Mouse (Mus musculus) neural tube, embryonic 11.5 days (tissue): ENCODE data around the gene Mier2. TPM values are rescaled to one million over a fixed set of nuclear protein-coding genes. Genes with fewer than 3 reads are reported as not detected.

Experiments used
- ATAC-seq: fragments of 200-750 bp; cut with Nextera tagmentation; 2 replicates; pipeline ENCODE4 v1.8.0; 2017; ENCODE audit warnings: moderate number of reproducible peaks, mild to moderate bottlenecking, moderate TSS enrichment, moderate library complexity; ENCODE audit not compliant: insufficient read depth, low FRiP score, low TSS enrichment
- DNase-seq: peaks from one replicate; pipeline ENCODE4 v3.0.0-alpha.2; 2015; ENCODE audit warnings: low spot score
- H3K27ac ChIP-seq: fragments of 300-500 bp; sonication (generic); 2 replicates; pipeline ENCODE4 v1.5.1; 2014; ENCODE audit warnings: low read depth, mild to moderate bottlenecking, low read length
- H3K27me3 ChIP-seq: fragments of 300-500 bp; sonication (generic); 2 replicates; pipeline ENCODE4 v1.6.1; 2014; ENCODE audit warnings: mild to moderate bottlenecking, low read length, mixed read lengths; ENCODE audit not compliant: control insufficient read depth, insufficient read depth
- H3K36me3 ChIP-seq: fragments of 300-500 bp; sonication (generic); 2 replicates; pipeline ENCODE4 v1.6.1; 2014; ENCODE audit warnings: mild to moderate bottlenecking, low read length, moderate library complexity, mixed read lengths; ENCODE audit not compliant: control insufficient read depth, insufficient read depth
- H3K4me1 ChIP-seq: fragments of 300-500 bp; sonication (generic); 2 replicates; pipeline ENCODE4 v1.6.1; 2014; ENCODE audit warnings: low read length, mixed read lengths; ENCODE audit not compliant: control insufficient read depth, insufficient read depth
- H3K4me2 ChIP-seq: fragments of 300-500 bp; sonication (generic); 2 replicates; pipeline ENCODE4 v1.6.1; 2014; ENCODE audit warnings: low read depth, mild to moderate bottlenecking, moderate library complexity
- H3K4me3 ChIP-seq: fragments of 300-500 bp; sonication (generic); 2 replicates; pipeline ENCODE4 v1.5.1; 2014; ENCODE audit warnings: low read depth, low read length
- H3K9ac ChIP-seq: fragments of 300-500 bp; sonication (generic); 2 replicates; pipeline ENCODE4 v1.6.1; 2014; ENCODE audit warnings: mild to moderate bottlenecking, low read length
- H3K9me3 ChIP-seq: fragments of 300-500 bp; sonication (generic); 2 replicates; pipeline ENCODE4 v1.6.1; 2016; ENCODE audit warnings: low read length; ENCODE audit not compliant: control insufficient read depth
- WGBS: fragments of 180-500 bp; shearing (Covaris S2); extraction: QIAGEN DNeasy Blood & Tissue Kit; methylation state at CpG from one replicate; pipeline ENCODE4 v1.1.7; 2014; 5-methylcytosine and 5-hydroxymethylcytosine counted together
- polyA plus RNA-seq: library from polyadenylated mRNA; unstranded; fragments of >200 nt; fragmentation: Nextera tagmentation; extraction: Ambion mirVana; gene quantifications from 2 replicates; pipeline ENCODE4 v1.2.1, GENCODE M21; 2014

The Mier2 gene
- polyA plus RNA-seq, 1 experiment from 2014 or later: 58.2 TPM

DNA sequence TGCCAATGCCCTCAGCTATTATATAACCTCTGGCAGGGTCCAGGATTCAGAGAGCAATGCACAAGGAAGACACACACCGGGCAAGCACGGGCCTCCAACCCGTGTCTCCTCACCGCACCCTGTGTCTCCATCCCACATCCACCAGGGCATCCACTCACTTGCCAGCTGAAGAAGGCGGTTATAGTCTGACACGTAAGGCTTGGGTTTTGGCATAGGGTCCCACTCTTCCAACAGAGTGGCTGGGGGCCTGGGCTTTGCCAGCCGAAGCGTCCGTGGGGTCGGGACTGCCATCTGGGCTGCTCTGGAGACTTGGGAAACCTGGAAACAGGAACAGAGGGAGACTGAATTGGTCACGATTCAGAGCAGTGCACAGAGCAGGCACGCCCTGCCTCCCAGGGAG lies 24.8 kb upstream of the Mier2 start:
- H3K4me3 ChIP-seq: no peak overlapping the region
- no peaks in the 10 kb centered on the region for H3K36me3 ChIP-seq
- H3K4me2 ChIP-seq: no peak overlapping the region
- no peak overlapping the region for H3K27ac ChIP-seq
- WGBS: 84% methylated on average over 12 of the region's 12 CpGs
- no peaks in the 10 kb centered on the region for H3K27me3 ChIP-seq
- H3K9ac ChIP-seq: no peak overlapping the region
- ATAC-seq (no peak), DNase-seq (no peak)
- H3K9me3 ChIP-seq: no peaks in the 10 kb centered on the region
- H3K4me1 ChIP-seq: no peaks in the 10 kb centered on the region

DNA sequence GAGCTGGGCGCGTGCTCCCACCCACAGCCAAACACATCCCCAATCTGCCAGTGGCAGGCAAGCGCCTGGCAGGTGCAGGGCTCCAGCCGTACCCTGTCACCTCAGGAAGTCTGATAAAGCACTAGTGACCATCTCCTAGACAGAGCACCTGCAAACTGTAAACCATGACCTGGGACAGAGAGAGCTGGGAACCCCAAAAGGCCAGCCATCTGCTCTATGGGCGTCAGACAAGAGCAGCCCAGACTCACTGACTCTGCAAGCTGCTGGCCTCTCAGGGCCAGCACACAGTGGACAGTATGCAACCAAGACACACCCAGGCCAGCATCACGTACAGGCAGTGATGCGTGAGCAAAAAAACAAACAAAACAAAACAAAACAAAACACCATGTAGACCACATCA lies 23.9 kb upstream of the Mier2 start:
- no peak overlapping the region for H3K9ac ChIP-seq
- no peak overlapping the region for H3K4me3 ChIP-seq
- no peak for DNase-seq
- 86% methylated on average over 7 of the region's 7 CpGs for WGBS
- H3K4me2 ChIP-seq: no peak overlapping the region
- H3K27me3 ChIP-seq: no peaks in the 10 kb centered on the region
- H3K4me1 ChIP-seq: no peaks in the 10 kb centered on the region
- H3K36me3 ChIP-seq: no peaks in the 10 kb centered on the region
- no peaks in the 10 kb centered on the region for H3K9me3 ChIP-seq
- H3K27ac ChIP-seq: no peak overlapping the region
- no peak for ATAC-seq

DNA sequence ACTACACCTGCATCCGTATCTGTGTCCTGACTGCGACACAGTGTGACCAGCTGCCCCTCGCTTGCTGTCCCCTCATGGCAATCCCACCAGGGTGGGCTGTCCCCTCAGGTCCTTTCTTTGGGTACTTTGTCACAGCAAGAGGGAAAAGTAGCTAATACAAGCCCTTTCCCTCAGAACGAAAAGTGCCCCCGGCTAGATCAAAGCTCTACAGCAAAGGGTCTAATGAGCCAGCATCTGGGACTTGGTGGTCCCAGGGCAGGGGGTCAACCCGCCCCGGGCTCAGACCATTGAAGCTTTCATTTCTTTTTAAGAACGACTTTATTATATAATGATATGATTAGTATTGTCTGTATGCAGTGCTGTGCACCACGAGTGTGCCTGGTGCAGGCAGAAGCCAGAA lies 23.3 kb upstream of the Mier2 start:
- Histone ChIP-seq H3K4me1 (no peaks in the 10 kb centered on the region), H3K36me3 (no peaks in the 10 kb centered on the region), H3K9ac (no peak overlapping the region), H3K4me2 (no peak overlapping the region), H3K4me3 (no peak overlapping the region), H3K27me3 (no peaks in the 10 kb centered on the region), H3K9me3 (no peaks in the 10 kb centered on the region), H3K27ac (no peak overlapping the region)
- ATAC-seq (no peak), DNase-seq (no peak)
- 64% methylated on average over 9 of the region's 9 CpGs for WGBS

DNA sequence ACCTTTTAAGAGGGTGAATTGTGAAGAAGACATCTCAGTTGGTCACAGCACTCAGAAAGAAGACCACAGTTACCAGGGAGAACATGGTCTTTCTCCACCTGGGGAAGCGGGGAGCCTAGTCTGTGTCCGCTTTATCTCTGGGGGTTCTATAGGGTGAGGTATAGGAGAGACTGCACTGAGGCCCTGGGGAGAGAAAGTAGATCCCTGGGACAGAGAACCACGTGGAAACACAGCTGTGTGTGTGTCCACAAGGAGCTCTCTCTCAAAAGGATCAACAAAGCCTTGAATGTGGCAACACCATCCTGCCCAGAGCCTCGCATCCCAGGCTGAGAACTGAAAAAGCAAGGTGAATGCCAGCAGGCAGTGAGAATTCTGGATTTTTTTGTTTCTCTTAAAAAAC lies 22.4 kb upstream of the Mier2 start:
- no peak for DNase-seq
- WGBS: 68% methylated on average over 4 of the region's 4 CpGs

DNA sequence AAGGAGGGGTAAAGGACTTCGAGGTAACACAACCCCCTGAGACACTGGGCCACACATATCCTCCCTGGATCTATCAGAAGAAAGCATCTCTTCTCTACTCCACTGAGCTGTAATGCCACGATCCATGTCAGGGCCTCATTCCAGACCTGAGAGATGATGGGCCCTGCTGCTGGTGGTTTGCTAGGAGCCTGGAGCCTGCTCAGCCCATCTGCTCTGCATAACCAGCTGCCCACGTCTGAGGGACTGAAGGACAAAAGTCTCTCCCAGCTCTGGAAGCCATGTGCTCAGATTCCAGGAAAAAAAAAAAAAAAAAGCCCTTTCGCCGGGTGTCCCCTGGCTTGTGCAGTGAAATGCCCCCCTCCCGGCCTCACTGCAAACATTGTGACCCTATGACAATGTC lies 20.8 kb upstream of the Mier2 start:
- Histone ChIP-seq H3K27ac (no peak overlapping the region), H3K9me3 (no peaks in the 10 kb centered on the region), H3K9ac (no peak overlapping the region), H3K27me3 (no peaks in the 10 kb centered on the region), H3K4me3 (no peak overlapping the region), H3K4me1 (no peaks in the 10 kb centered on the region), H3K36me3 (no peaks in the 10 kb centered on the region), H3K4me2 (no peak overlapping the region)
- ATAC-seq: no peak
- WGBS: 84% methylated on average over 6 of the region's 6 CpGs
- DNase-seq: no peak

More for the DNA sequence above, 22.4 kb upstream of the Mier2 start:
- no peaks in the 10 kb centered on the region for H3K36me3 ChIP-seq
- no peak for ATAC-seq
- no peak overlapping the region for H3K4me3 ChIP-seq
- H3K27ac ChIP-seq: no peak overlapping the region
- no peak overlapping the region for H3K9ac ChIP-seq
- no peak overlapping the region for H3K4me2 ChIP-seq
- H3K4me1 ChIP-seq: no peaks in the 10 kb centered on the region
- no peaks in the 10 kb centered on the region for H3K27me3 ChIP-seq
- H3K9me3 ChIP-seq: no peaks in the 10 kb centered on the region

DNA sequence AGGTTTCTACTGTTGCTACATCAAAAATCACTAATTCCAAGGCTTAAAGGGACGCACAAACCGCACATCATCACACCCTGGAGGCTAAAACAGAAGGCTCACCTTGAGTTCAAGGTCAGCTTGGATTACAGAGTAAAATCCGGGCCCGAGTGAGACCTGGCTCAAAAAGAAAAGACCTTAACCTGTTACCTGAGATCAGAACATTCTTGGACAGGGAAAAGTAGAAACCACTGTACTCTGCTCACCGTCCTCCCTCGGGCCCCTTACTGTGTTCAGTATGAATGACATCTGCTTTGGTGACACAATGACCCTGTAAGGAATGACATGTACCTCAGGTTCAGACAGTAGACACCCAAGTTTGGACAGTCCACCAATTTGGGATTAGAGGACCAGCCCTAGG lies 19.8 kb upstream of the Mier2 start:
- Histone ChIP-seq H3K4me1 (no peaks in the 10 kb centered on the region), H3K4me2 (no peak overlapping the region), H3K27ac (no peak overlapping the region), H3K4me3 (no peak overlapping the region), H3K27me3 (no peaks in the 10 kb centered on the region), H3K36me3 (no peaks in the 10 kb centered on the region), H3K9ac (no peak overlapping the region), H3K9me3 (no peaks in the 10 kb centered on the region)
- no peak for ATAC-seq
- 90% methylated on average over 6 of the region's 6 CpGs for WGBS
- DNase-seq: no peak

DNA sequence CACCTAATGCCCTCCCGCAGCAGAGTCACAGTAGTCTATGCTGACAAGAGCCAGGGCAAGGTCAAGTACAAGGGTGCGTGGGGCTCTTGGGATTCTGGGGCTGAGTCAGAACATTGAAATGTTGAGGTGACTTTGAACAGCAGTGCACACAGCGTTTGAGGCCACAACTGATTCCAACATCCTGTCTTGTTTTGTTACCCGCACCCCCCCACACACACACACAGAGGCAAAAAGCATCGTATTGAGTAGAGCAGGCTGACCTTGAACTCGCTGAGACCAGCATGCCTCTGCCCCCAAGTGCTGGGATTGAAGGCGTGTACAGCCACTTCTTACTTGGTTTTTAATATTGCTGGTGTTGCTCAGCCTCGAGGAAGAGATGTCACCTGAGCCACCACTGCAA lies 19.4 kb upstream of the Mier2 start:
- Histone ChIP-seq H3K4me3 (no peak overlapping the region), H3K4me2 (no peak overlapping the region), H3K27me3 (no peaks in the 10 kb centered on the region), H3K9ac (no peak overlapping the region), H3K4me1 (no peaks in the 10 kb centered on the region), H3K27ac (no peak overlapping the region), H3K36me3 (no peaks in the 10 kb centered on the region), H3K9me3 (no peaks in the 10 kb centered on the region)
- DNase-seq (no peak), ATAC-seq (no peak)
- 86% methylated on average over 8 of the region's 8 CpGs for WGBS

DNA sequence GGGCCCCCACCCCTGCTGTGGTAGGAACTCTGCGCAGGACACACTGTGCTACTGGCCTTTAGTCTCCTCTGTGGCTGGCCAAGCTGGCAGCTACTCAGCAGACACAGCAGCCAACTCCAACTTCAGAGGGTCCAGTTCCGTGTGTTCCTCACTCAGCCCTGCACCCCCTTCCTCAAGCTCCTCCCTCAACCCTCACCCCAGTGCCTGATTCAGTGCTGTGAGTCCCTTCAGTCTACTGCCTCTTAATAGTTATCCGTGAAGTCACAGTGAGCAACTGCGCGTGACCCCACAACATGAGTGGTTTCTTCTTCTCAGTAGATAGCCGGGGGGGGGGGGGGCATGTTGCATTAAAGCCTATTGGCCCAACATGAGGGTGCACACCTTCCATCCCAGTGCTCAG lies 18.6 kb upstream of the Mier2 start:
- WGBS: 90% methylated on average over 6 of the region's 6 CpGs
- H3K27me3 ChIP-seq: no peaks in the 10 kb centered on the region

DNA sequence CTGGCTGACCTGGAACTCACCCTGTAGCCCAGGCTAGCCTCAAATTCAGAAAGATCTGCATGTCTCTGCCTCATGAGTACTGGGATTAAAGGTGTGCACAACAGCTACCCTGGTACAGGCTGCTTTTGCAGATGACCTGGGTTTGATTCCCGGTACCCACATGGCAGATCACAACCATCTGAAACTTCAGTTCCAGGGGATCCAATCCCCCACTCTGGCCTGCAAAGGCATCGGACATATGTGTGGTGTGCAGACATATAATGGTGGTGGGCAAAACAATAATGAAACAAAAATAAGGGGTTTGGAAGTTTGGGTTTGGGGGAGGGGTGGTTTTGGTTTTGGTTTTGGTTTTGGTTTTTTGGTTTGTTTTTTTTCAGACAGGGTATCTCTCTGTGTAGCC lies 16.3 kb upstream of the Mier2 start:
- Histone ChIP-seq H3K9ac (no peak overlapping the region), H3K4me1 (no peaks in the 10 kb centered on the region), H3K27ac (no peak overlapping the region), H3K9me3 (no peaks in the 10 kb centered on the region), H3K27me3 (no peaks in the 10 kb centered on the region), H3K36me3 (no peaks in the 10 kb centered on the region), H3K4me3 (no peak overlapping the region), H3K4me2 (no peak overlapping the region)
- no peak for ATAC-seq
- no peak for DNase-seq
- 93% methylated on average over 2 of the region's 2 CpGs for WGBS

More for the DNA sequence above, 18.6 kb upstream of the Mier2 start:
- DNase-seq (no peak), ATAC-seq (no peak)
- Histone ChIP-seq H3K9ac (no peak overlapping the region), H3K9me3 (no peaks in the 10 kb centered on the region), H3K4me2 (no peak overlapping the region), H3K36me3 (no peaks in the 10 kb centered on the region), H3K4me3 (no peak overlapping the region), H3K4me1 (no peaks in the 10 kb centered on the region), H3K27ac (no peak overlapping the region)
